Mouse (Mus musculus): ENCODE results near the gene Pkp4. TPM values are rescaled to one million over a fixed set of nuclear protein-coding genes. Genes with fewer than 3 reads are reported as not detected.

The Pkp4 gene
- total and polyA plus RNA-seq, 3 experiments: not detected

DNA sequence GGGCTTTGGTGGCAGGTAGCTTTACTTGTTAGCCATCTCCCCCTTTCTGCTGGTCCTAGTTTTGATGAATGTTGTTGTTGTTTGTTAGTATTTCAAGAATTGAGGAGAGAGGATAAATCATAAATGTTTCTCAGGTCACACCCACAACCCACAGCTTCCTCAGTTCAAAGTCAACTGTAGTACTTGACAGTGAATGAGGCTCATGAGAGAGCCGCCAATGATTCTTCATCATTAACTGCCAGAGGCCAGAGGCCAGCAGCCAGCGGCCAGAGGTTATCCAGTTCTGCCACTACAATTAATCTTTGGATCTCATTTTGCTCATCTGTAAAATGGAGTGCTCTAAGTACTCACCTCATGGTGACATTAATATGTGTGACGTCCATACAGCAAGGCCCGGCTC, 6.3 kb downstream of the Pkp4 start:
- Histone ChIP-seq H3K27me3 (ENCODE audit: control insufficient read depth in 1 of 2, insufficient read depth in 2 of 2, low read length in 2 of 2) (no peaks in the 10 kb centered on the region), H3K27ac (ENCODE audit: control insufficient read depth, low read depth, low read length) (no peak overlapping the region), H3K36me3 (ENCODE audit: control insufficient read depth in 1 of 2, insufficient read depth in 2 of 2, low read length in 2 of 2) (no peaks in the 10 kb centered on the region), H3K4me3 (ENCODE audit: control insufficient read depth in 1 of 2, insufficient read depth in 1 of 2, low read depth in 2 of 2, low read length in 2 of 2) (no peak overlapping the region), H3K79me2 (ENCODE audit: control insufficient read depth, insufficient read depth, low read length, poor library complexity) (no peaks in the 10 kb centered on the region), H3K4me1 (ENCODE audit: control insufficient read depth in 1 of 2, insufficient read depth in 2 of 2, low read length in 2 of 2) (no peaks in the 10 kb centered on the region), H3K9me3 (replicated peaks; ENCODE audit: insufficient read depth, low read length) (no peaks in the 10 kb centered on the region), H3K9ac (ENCODE audit: control insufficient read depth, low read depth, low read length, poor library complexity, severe bottlenecking) (no peak overlapping the region)
- TF ChIP-seq MAFK (IDR thresholded peaks at IDR 0.05; ENCODE audit: borderline replicate concordance, low read depth, low read length) (no peak), EP300 (IDR thresholded peaks at IDR 0.05; ENCODE audit: low read depth in 1 of 2, low read length in 2 of 2) (no peak), POLR2AphosphoS2 (IDR thresholded peaks at IDR 0.05; ENCODE audit: low read length) (no peak), UBTF (IDR thresholded peaks at IDR 0.05; ENCODE audit: borderline replicate concordance, insufficient read depth, low read depth, low read length) (no peak), GABPA (IDR thresholded peaks at IDR 0.05; ENCODE audit: low read depth, low read length) (no peak), ELF1 (IDR thresholded peaks at IDR 0.05; ENCODE audit: low read depth, low read length) (no peak), SIN3A (IDR thresholded peaks at IDR 0.05; ENCODE audit: low read length) (no peak), SMC3 (IDR thresholded peaks at IDR 0.05; ENCODE audit: low read depth, low read length) (no peak), MYC (IDR thresholded peaks at IDR 0.05; ENCODE audit: low read depth, low read length) (no peak), POLR2AphosphoS5 (IDR thresholded peaks at IDR 0.05; ENCODE audit: borderline replicate concordance, low read depth, low read length) (no peak), USF2 (IDR thresholded peaks at IDR 0.05; ENCODE audit: borderline replicate concordance in 1 of 2, insufficient read depth in 1 of 2, low read depth in 1 of 2, low read length in 2 of 2) (no peak), KAT2A (conservative IDR thresholded peaks at IDR 0.05; ENCODE audit: low read depth, low read length) (no peak), TAL1 (IDR thresholded peaks at IDR 0.05; ENCODE audit: low read length) (no peak), ZC3H11A (IDR thresholded peaks at IDR 0.05; ENCODE audit: low read depth, low read length) (no peak), NELFE (IDR thresholded peaks at IDR 0.05; ENCODE audit: low read depth, low read length) (no peak), RCOR1 (IDR thresholded peaks at IDR 0.05; ENCODE audit: low read depth, low read length) (no peak), JUND (IDR thresholded peaks at IDR 0.05; ENCODE audit: low read depth, low read length) (no peak), ZKSCAN1 (IDR thresholded peaks at IDR 0.05; ENCODE audit: low read depth, low read length) (no peak)
- DNase-seq (ENCODE audit: low read depth, low spot score): no peak

DNA sequence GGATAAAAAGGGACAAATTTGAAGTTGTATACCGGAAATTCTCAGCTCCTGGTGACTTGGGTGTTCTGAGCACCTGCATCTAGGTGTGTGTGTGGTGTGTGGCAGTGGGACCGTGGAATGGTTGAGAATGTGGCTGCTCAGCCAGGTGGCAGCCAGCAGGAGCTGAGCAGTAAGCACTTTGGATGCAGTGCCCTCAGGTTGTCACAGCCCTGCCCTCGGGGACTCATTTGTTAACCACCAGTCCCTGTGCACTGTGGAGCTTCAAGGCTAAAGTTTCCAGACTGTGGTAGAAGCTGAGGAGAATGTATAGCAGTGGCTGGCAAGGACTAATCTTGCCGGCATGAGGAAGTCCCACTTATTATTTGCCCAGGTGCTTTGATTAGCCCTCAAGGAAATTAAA, 7.2 kb downstream of the Pkp4 start:
- TF ChIP-seq CTCF (IDR thresholded peaks at IDR 0.05 in 2 of 3, conservative IDR thresholded peaks at IDR 0.05 in 1 of 3; ENCODE audit: control insufficient read depth in 1 of 3, insufficient read depth in 1 of 3, low read depth in 2 of 3, low read length in 3 of 3, poor library complexity in 1 of 3, severe bottlenecking in 1 of 3) (no peak), MEF2A (IDR thresholded peaks at IDR 0.05; ENCODE audit: extremely low read depth, insufficient replicate concordance, low read depth, low read length, poor library complexity, severe bottlenecking) (no peak), ZKSCAN1 (IDR thresholded peaks at IDR 0.05; ENCODE audit: low read depth, low read length) (no peak), ETS1 (IDR thresholded peaks at IDR 0.05; ENCODE audit: low read depth, low read length) (no peak), POLR2A (IDR thresholded peaks at IDR 0.05; ENCODE audit: control insufficient read depth in 1 of 2, insufficient read depth in 1 of 2, low read depth in 1 of 2, low read length in 2 of 2, poor library complexity in 1 of 2) (no peak), UBTF (IDR thresholded peaks at IDR 0.05; ENCODE audit: borderline replicate concordance, insufficient read depth, low read depth, low read length) (no peak), CHD1 (IDR thresholded peaks at IDR 0.05; ENCODE audit: low read depth, low read length) (no peak)
- no peaks in the 10 kb centered on the region for H3K9me3 ChIP-seq (replicated peaks; ENCODE audit: insufficient read depth, low read length)

More for the DNA sequence above, 7.2 kb downstream of the Pkp4 start:
- Histone ChIP-seq H3K9ac (ENCODE audit: control insufficient read depth, low read depth, low read length, poor library complexity, severe bottlenecking) (no peak overlapping the region), H3K4me3 (ENCODE audit: control insufficient read depth in 1 of 2, insufficient read depth in 1 of 2, low read depth in 2 of 2, low read length in 2 of 2) (no peak overlapping the region), H3K27me3 (ENCODE audit: control insufficient read depth in 1 of 2, insufficient read depth in 2 of 2, low read length in 2 of 2) (no peaks in the 10 kb centered on the region), H3K4me1 (ENCODE audit: control insufficient read depth in 1 of 2, insufficient read depth in 2 of 2, low read length in 2 of 2) (no peaks in the 10 kb centered on the region), H3K27ac (ENCODE audit: control insufficient read depth, low read depth, low read length) (no peak overlapping the region), H3K79me2 (ENCODE audit: control insufficient read depth, insufficient read depth, low read length, poor library complexity) (no peaks in the 10 kb centered on the region), H3K36me3 (ENCODE audit: control insufficient read depth in 1 of 2, insufficient read depth in 2 of 2, low read length in 2 of 2) (no peaks in the 10 kb centered on the region)
- DNase-seq (ENCODE audit: low read depth, low spot score): no peak
